Comparison of ENCODE assay signal across 10 mouse cellular contexts in the genomic region with DNA sequence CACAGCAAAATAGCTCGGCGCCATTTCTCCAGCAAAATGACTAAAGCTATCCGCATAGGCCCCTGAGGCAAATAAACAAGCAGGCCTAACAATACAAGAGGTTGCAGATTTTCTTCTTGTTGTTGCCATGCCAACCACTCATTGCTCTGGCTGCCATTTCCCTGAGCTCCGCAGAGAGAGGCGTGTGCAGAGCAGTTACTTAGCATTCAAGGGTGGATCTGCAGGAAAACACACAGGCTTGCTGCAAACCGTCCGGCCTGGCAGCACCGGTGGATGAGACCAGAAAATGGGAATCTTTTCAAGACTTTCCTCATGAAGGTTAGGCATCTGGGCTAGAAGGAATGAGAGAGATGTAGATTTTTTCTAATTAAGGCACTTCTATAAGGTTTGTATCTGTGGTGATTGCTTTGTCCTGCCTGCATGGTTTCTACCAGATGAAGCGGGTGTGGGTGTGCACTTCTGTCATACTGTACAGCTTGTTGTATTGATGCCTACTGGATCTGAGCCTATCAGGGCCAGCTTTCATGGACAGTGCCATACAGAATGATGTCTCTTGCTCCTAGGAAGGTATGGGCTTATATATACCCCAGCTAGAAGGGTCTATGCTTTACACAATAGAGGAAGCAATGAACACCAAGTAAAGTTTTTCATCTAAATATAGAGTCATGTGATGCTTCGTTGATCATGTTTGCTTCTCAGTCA.
DNase-seq lines count a peak whose midpoint lies in the region; ATAC-seq lines count a peak whose summit lies in the region.
"Had no signal": no experiment of that assay in that cellular context is flagged by ENCODE, and none has a peak within 500 bp of the region (broad histone marks: within the 10 kb centered on the region; RNA-seq: fewer than 3 reads in every experiment).

No protein-coding gene starts in this region.

- 49% methylated on average over 10 of the region's 10 CpGs for WGBS in embryonic facial prominence, embryonic 12.5 days
- 44% methylated on average over 10 of the region's 10 CpGs for WGBS in neural tube, embryonic 11.5 days

- no peaks in the 10 kb centered on the region for H3K27me3 ChIP-seq in embryonic facial prominence, embryonic 12.5 days
- H3K27me3 ChIP-seq in neural tube, embryonic 11.5 days (ENCODE audit: control insufficient read depth, insufficient read depth, low read length), result no peaks in the 10 kb centered on the region
- H3K27me3 ChIP-seq: lung, embryonic 15.5 days had no signal

- peak; percentile 94 for DNase-seq in brain, adult 2 months (ENCODE audit: low read depth, low spot score)
- peak; percentile 70 to 82 for DNase-seq in layer of hippocampus, adult 8-10 months (ENCODE audit: low spot score in 2 of 2)
- DNase-seq in neural tube, embryonic 11.5 days (ENCODE audit: low spot score), result peak; percentile 70
- no peak for DNase-seq in ovary, postnatal 14 days (ENCODE audit: low spot score)
- DNase-seq in lung, adult 18-20 months, result no peak
- DNase-seq in kidney, postnatal 10 days, result no peak

- H3K4me3 ChIP-seq in embryonic facial prominence, embryonic 12.5 days, result no peak overlapping the region
- peak overlapping the region; percentile 19; the same call in 1 of the 2 replicates for H3K4me3 ChIP-seq in neural tube, embryonic 11.5 days (ENCODE audit: low read depth, low read length)
- H3K4me3 ChIP-seq: lung, embryonic 15.5 days had no signal

- H3K27ac ChIP-seq in embryonic facial prominence, embryonic 12.5 days, result no peak overlapping the region
- peak overlapping the region; percentile 76 for H3K27ac ChIP-seq in neural tube, embryonic 11.5 days (ENCODE audit: low read depth, low read length)
- H3K27ac ChIP-seq: lung, embryonic 15.5 days had no signal

- H3K9me3 ChIP-seq in embryonic facial prominence, embryonic 12.5 days, result no peaks in the 10 kb centered on the region
- no peaks in the 10 kb centered on the region for H3K9me3 ChIP-seq in neural tube, embryonic 11.5 days (ENCODE audit: control insufficient read depth, low read length)
- H3K9me3 ChIP-seq: G1E; lung, embryonic 15.5 days had no signal

- no peaks in the 10 kb centered on the region; the same call in 1 of the 2 replicates for H3K4me1 ChIP-seq in embryonic facial prominence, embryonic 12.5 days
- H3K4me1 ChIP-seq in neural tube, embryonic 11.5 days (ENCODE audit: control insufficient read depth, insufficient read depth, low read length), result no peaks in the 10 kb centered on the region; the same call in 1 of the 2 replicates
- H3K4me1 ChIP-seq: lung, embryonic 15.5 days had no signal

- no peaks in the 10 kb centered on the region for H3K36me3 ChIP-seq in embryonic facial prominence, embryonic 12.5 days
- no peaks in the 10 kb centered on the region for H3K36me3 ChIP-seq in neural tube, embryonic 11.5 days (ENCODE audit: control insufficient read depth, insufficient read depth, low read length)
- H3K36me3 ChIP-seq: G1E; lung, embryonic 15.5 days had no signal

- no peak overlapping the region for H3K4me2 ChIP-seq in embryonic facial prominence, embryonic 12.5 days (replicated peaks)
- peak overlapping the region; percentile 27 for H3K4me2 ChIP-seq in neural tube, embryonic 11.5 days (ENCODE audit: low read depth)
- H3K4me2 ChIP-seq: lung, embryonic 15.5 days had no signal

- ATAC-seq in embryonic facial prominence, embryonic 12.5 days (ENCODE audit: insufficient number of reproducible peaks, insufficient read depth, low FRiP score, low TSS enrichment), result peak; percentile 56; the same call in 1 of the 2 replicates
- ATAC-seq in neural tube, embryonic 11.5 days (ENCODE audit: insufficient read depth, low FRiP score, low TSS enrichment), result peak; percentile 94
- ATAC-seq in megakaryocyte, adult 5-6 weeks (ENCODE audit: poor library complexity, severe bottlenecking), result no peak

- no peak overlapping the region for H3K9ac ChIP-seq in embryonic facial prominence, embryonic 12.5 days
- H3K9ac ChIP-seq in neural tube, embryonic 11.5 days (ENCODE audit: low read length), result peak overlapping the region; percentile 12; the same call in 1 of the 2 replicates
- H3K9ac ChIP-seq: lung, embryonic 15.5 days had no signal

Comparison
In these comparisons a context has a peak if more than half of its experiments do, and no peak if none do; other contexts are left out.
1. DNase-seq: peak in brain, adult 2 months (single experiment), layer of hippocampus, adult 8-10 months (2 of 2) and neural tube, embryonic 11.5 days (single experiment); none in ovary, postnatal 14 days (single experiment), lung, adult 18-20 months (0 of 2) and kidney, postnatal 10 days (single experiment).